Mouse (Mus musculus) mesoderm, embryonic 11.5 days (tissue): Measurements from ENCODE around the gene Gm28048.

ENCODE experiments used
- DNase-seq: peaks from one replicate; pipeline ENCODE4 v3.0.0-alpha.2; 2012; ENCODE audit warnings: low read depth, low spot score

The Gm28048 gene

DNA sequence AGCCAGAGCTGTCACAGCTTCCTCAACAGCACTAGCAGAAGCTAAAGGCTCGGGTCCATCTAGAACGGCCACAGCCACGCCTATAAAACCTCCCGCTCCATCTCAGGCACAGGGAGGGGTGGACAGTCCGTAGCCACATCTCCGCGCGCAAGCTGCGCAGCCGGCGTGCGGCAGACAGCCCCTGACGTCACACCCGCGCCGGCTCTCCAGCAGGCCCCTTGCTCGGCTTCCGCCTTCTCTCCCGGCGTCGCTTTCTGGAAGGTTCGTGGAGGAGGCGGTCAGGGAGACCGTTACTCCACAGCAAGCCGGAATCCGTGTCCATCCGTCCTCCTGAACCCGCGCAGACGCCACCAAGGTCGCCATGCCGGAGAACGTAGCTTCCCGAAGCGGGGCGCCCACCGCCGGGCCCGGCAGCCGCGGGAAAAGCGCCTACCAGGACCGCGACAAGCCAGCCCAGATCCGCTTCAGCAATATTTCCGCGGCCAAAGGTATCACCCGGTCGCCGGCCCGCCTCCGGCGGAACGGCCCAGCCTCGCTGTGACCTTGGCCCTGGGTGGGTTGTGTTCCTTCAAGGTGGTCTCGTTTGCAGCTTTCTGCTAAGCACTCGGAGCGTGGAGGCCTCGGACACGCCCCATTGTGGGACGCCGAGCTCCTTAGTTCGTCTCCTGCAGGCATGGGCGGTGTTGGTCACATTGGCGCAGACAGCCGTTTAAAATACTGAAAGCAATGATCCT is 8.7 kb upstream of the Gm28048 start, which contains the start of gene Cct4:
Gene Cct4, plus strand, starts transcription at position 127 of the 734 bp plus-strand sequence.
- peak; percentile 94 for DNase-seq

DNA sequence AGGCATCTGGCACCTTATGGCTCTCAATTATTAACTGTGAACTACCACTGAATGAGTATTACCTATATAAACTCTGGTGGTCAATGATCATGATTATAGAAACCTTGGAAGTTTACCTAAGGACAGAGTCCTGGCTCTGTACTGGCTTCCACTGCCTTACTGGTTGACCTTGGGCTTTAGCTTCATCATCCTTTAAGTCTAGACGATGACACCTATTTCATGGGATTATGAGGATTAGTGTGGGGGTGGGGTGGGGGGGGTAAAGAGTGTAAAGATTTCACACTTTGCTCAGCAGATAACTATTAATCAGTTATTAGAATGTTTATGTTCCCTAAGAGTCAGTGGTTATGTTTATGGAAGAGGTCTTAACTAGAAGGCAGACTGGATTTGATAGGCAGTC is 7.9 kb upstream of the Gm28048 start:
- DNase-seq: no peak

- peak; percentile 63 for DNase-seq
These were observed 5.5 kb upstream of the Gm28048 start for GRCm38 (mm10) chr11:22987357-22987756.

- DNase-seq: no peak
These were observed 3.6 kb upstream of the Gm28048 start for GRCm38 (mm10) chr11:22985510-22985909.

- DNase-seq: no peak
These were observed 956 bp upstream of the Gm28048 start for GRCm38 (mm10) chr11:22982846-22983245.

GRCm38 (mm10) chr11:22981543-22981950 is 343 bp downstream of the Gm28048 start:
- no peak for DNase-seq

GRCm38 (mm10) chr11:22981041-22981440 is 849 bp downstream of the Gm28048 start:
- no peak for DNase-seq

- DNase-seq: no peak
These were observed 2.7 kb downstream of the Gm28048 start for GRCm38 (mm10) chr11:22979221-22979620.

DNA sequence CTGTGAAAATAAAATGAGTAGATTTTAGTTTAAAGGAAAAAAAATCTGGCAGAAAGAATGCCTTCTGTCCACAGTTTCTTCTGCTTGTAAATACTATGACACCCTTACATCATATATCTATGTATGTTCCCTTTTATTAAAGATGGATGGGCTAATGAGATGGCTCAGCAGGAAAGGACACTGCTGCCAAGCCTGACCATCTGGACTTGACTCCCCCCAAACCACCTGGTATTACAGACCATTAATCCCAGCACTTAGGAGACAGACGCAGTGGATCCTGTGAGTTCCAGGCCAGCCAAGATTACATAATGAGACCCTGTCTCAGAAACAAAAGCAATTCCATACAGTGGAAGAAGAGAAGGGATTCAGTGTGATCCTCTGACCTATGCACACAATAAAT is 3.2 kb downstream of the Gm28048 start:
- no peak for DNase-seq

DNA sequence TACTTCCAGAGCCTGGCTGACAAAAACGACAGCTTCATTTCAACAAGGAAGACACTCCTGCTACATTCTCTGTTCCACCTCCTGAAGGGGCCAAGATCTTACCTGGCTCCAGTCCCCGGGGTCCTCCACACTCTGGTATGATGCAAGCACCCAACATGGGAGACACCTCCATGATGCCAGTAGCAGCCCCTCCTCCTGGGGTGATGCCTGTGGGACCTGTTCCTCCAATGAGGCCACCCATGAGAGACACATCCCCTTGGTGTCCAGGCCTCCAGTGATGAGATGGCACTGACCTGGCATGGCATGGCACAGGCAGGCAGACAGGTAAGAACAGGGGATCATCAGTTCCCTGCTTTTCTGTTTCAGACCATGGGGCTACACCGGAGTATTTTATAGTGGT is 3.7 kb downstream of the Gm28048 start:
- no peak for DNase-seq

DNA sequence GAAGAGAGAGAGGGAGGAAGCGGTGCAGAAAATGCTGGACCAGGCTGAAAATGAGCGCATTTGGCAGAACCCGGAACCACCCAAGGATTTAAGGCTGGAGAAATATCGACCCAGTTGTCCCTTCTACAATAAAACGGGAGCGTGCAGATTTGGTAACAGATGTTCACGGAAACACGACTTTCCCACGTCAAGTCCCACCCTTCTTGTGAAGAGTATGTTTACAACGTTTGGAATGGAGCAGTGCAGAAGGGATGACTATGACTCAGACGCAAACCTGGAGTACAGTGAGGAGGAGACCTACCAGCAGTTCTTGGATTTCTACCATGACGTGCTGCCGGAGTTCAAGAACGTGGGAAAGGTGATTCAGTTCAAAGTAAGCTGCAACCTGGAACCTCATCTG is 8.3 kb downstream of the Gm28048 start:
- DNase-seq: no peak

DNA sequence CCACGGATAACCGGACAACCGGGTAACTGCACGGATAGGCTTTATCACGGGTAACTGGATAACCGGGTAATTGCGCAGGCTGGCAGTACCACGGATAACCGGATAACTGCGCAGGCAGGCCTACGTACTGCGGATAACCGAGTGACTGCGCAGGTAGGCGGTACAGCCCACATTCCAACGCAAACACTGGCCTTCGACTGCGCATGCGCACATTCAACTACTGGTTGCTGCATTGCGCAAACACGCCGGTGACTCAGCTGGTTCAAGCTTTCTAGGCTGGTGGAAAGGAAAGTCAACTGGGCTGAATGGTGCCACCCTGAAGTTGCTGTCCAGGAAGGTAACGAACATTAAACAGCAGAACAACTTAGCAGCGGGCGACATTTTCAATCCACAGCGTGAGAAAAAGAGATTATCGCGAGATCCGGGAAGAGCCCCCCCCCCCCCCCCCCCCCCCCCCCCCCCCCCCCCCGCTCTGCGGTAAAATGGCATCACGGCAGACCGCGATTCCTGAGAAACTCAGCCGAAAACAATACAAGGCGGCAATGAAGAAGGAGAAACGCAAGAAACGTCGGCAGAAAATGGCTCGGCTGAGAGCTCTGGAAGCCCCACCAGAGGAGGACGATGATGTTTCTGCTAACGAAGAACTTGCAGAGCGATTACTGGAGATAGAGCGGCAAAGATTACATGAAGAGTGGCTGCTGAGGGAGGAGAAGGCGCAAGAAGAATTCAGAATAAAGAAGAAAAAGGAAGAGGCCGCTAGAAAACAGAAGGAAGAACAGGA is 9.0 kb downstream of the Gm28048 start:
- peak; percentile 76 for DNase-seq

DNA sequence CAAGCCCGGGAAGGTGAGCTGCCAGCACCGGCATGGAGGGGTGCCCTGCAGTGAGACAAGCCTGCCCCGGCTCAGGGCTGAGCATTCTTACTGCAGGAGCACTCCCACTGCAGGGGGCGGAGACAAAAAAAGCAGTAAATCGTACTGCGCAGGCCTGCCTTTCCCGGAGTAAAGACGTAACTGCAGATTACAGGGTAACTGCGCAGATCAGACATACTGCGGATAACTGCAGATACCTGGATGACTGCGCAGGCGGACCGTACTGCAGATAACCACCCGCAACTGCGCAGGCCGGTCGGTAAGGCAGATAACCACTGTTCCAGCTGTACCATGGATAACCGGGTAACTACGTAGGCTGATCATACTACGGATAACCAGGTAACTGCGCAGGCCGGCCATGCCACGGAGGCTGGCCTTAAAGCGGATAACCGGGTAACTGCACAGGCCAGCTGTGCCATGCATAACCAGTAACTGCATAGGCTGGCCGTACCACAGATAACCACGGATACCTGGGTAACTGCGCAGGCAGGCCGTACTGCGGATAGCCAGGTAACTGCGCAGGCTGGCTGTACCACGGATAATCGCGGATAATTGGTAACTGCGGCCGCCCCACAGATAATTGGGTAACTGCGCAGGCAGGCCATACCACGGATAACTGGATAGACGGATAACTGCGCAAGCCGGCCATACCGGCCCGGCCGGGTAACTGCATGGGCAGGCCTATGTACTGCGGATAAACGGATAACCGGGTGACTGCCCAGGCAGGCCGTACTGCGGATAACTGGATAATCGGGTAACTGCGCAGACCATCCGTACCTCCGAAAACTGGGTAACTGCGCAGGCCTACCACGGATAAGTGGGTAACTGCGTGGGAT is 9.8 kb downstream of the Gm28048 start, which contains the start of gene Zrsr1:
Gene Zrsr1, plus strand, starts transcription at position 171 of the 875 bp plus-strand sequence.
- peak; percentile 66 for DNase-seq

GRCm38 (mm10) chr11:22970546-22970945 is 11.3 kb downstream of the Gm28048 start:
- no peak for DNase-seq

DNA sequence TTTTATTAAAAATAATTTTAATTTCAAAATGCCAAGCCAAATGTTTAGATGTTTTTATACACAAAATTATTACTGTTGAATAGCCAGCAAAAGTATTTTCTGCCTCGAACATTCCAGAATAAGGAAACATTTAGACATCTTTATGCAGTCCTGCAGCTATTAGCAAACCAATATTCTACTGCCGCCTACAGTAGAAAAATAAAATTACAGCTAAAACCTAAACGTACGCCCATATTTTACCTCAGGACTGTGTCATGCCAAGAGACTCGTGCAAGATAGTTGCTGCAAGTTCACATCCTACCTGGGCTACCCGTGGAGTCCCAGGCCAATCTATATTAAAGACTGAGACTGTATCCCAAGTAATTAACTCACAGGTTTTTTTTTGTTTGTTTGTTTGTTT is 12.4 kb downstream of the Gm28048 start:
- DNase-seq: no peak

DNA sequence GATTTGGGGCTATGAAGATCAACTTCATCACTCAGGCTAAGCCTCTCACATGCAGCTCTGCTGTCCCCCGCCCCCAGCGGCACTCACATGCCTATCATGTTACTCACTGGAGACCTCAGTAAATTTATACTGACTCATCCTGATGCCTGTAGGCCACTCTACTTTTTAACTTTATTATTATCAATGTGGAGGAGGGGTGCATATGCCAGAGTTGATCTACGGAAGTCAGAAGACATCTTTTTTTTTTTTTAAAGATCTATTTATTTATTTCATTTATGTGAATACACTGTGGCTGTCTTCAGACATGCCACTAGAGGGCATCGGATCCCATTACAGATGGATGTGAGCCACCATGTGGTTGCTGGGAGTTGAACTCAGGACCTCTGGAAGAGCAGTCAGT is 16.4 kb downstream of the Gm28048 start:
- DNase-seq: no peak

DNA sequence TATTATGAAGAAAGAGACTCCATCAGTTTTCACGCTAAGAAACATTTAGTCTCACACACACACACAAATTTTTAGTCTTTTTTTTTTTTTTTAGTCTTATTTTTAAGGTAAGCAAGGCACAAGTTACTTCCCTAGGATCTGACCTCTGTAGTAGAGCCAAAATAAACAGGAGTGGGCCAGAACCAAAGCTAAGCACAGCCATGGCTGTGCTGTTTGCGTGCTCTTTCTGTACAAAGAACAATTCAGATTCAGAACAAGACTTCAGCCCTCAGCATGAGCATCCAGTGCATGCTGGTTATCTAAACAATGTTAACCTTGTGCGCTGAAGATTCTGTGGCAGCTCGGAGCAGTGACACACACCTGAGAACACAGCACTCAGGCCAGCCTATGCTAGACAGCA is 17.5 kb downstream of the Gm28048 start:
- no peak for DNase-seq

GRCm38 (mm10) chr11:22962101-22962500 is 19.8 kb downstream of the Gm28048 start:
- DNase-seq: no peak

DNA sequence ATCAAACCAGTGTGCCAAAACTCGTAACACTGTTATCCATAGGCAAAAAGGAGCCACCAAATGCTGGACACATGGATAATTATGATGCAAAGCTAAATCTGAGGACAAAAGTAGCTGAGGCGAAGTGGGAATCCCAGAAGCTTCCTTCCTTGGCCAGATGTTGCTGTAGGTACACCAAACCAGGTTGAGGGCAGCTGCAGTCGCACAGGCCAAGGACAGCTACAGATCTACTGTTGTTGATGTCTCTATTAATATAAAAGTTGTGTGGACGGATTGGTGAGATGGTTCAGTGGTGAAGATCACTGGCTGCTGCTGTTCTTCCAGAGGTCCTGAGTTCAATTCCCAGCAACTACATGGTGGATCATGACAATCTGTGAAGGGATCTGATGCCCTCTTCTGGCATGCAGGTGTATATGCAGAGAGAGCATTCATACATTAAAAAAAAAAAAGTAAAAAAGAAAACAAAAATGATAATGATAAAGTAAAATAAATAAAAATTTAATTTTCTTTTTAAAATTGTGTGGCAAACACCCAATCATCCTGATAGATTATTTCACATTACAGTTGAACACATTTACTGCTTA is 24.0 kb downstream of the Gm28048 start:
- no peak for DNase-seq

- no peak for DNase-seq
These were observed 25.1 kb downstream of the Gm28048 start for GRCm38 (mm10) chr11:22956830-22957229.

GRCm38 (mm10) chr11:22956346-22956745 is 25.5 kb downstream of the Gm28048 start:
- DNase-seq: no peak

GRCm38 (mm10) chr11:22952668-22953067 is 29.2 kb downstream of the Gm28048 start:
- DNase-seq: no peak
